Mouse (Mus musculus) forebrain, embryonic 14.5 days (tissue): ENCODE results near the gene Tspo. TPM values are rescaled to one million over a fixed set of nuclear protein-coding genes. Genes with fewer than 3 reads are reported as not detected.

Experiments used
- ATAC-seq: fragments of 200-750 bp; cut with Nextera tagmentation; 2 replicates; pipeline ENCODE4 v1.8.0; 2017; ENCODE audit warnings: mild to moderate bottlenecking, moderate library complexity
- DNase-seq: peaks from one replicate; pipeline ENCODE4 v3.0.0-alpha.2; 2015; ENCODE audit warnings: low spot score
- H3K27ac ChIP-seq: fragments of 300-500 bp; sonication (generic); 2 replicates; pipeline ENCODE4 v1.5.1; 2014; ENCODE audit warnings: low read depth, mild to moderate bottlenecking, control low read depth, low read length, moderate library complexity
- H3K27me3 ChIP-seq: fragments of 300-500 bp; sonication (generic); replicated peaks from 2 replicates; pipeline ENCODE4 v1.6.1; 2014; ENCODE audit warnings: low read length, control low read depth, mixed read lengths; ENCODE audit not compliant: control insufficient read depth, insufficient read depth
- H3K36me3 ChIP-seq: fragments of 300-500 bp; sonication (generic); 2 replicates; pipeline ENCODE4 v1.6.1; 2014; ENCODE audit warnings: low read length, control low read depth; ENCODE audit not compliant: control insufficient read depth, insufficient read depth
- H3K4me1 ChIP-seq: fragments of 300-500 bp; sonication (generic); 2 replicates; pipeline ENCODE4 v1.6.1; 2014; ENCODE audit warnings: antibody characterized with exemption, low read length, control low read depth; ENCODE audit not compliant: control insufficient read depth, insufficient read depth
- H3K4me2 ChIP-seq: fragments of 300-500 bp; sonication (generic); 2 replicates; pipeline ENCODE4 v1.6.1; 2014; ENCODE audit warnings: mild to moderate bottlenecking, control low read depth, low read length
- H3K4me3 ChIP-seq: fragments of 300-500 bp; sonication (generic); 2 replicates; pipeline ENCODE4 v1.5.1; 2014; ENCODE audit warnings: low read depth, low read length, control low read depth
- H3K9ac ChIP-seq: fragments of 300-500 bp; sonication (generic); 2 replicates; pipeline ENCODE4 v1.6.1; 2014; ENCODE audit warnings: mild to moderate bottlenecking, low read length, control low read depth, moderate library complexity
- H3K9me3 ChIP-seq: fragments of 300-500 bp; sonication (generic); replicated peaks from 2 replicates; pipeline ENCODE4 v1.6.1; 2016; ENCODE audit warnings: low read length, control low read depth, mixed read lengths; ENCODE audit not compliant: control insufficient read depth
- WGBS: fragments of 180-500 bp; shearing (Covaris S2); extraction: QIAGEN DNeasy Blood & Tissue Kit; methylation state at CpG from one replicate; pipeline ENCODE4 v1.1.7; 2014; 5-methylcytosine and 5-hydroxymethylcytosine counted together
- polyA plus RNA-seq: library from polyadenylated mRNA; unstranded; fragments of >200 nt; fragmentation: Nextera tagmentation; extraction: Ambion mirVana; gene quantifications from 2 replicates; pipeline ENCODE4 v1.2.1, GENCODE M21; 2014

The Tspo gene
- polyA plus RNA-seq, 1 experiment from 2014 or later: 18.4 TPM

DNA sequence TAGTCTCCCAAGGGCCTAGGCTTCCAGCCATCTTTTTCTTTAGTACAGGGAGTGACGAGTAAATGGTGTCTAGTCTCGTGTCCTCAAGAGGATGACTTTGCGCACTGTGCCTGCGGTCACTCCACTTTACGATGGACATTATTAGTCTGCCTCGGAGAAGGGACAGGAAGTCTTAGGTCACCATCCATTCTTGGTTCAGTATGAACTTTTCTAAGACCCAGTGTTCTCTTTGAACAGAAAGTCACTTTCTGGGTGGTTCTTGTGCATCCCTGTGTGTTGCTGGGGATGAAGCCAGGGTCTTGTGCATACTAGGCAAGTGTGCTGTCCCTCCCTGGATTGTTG is 27.5 kb upstream of the Tspo start:
- DNase-seq: no peak
- Histone ChIP-seq H3K4me3 (no peak overlapping the region), H3K4me1 (no peaks in the 10 kb centered on the region), H3K36me3 (no peaks in the 10 kb centered on the region), H3K27ac (no peak overlapping the region), H3K27me3 (no peaks in the 10 kb centered on the region), H3K4me2 (no peak overlapping the region), H3K9ac (no peak overlapping the region), H3K9me3 (no peaks in the 10 kb centered on the region)
- WGBS: 92% methylated on average over 6 of the region's 6 CpGs
- ATAC-seq: no peak

- 98% methylated on average over 2 of the region's 2 CpGs for WGBS
- no peak overlapping the region for H3K9ac ChIP-seq
- no peaks in the 10 kb centered on the region for H3K27me3 ChIP-seq
- H3K27ac ChIP-seq: no peak overlapping the region
- no peaks in the 10 kb centered on the region for H3K9me3 ChIP-seq
- no peaks in the 10 kb centered on the region for H3K4me1 ChIP-seq
- DNase-seq (no peak), ATAC-seq (no peak)
- H3K36me3 ChIP-seq: no peaks in the 10 kb centered on the region
- no peak overlapping the region for H3K4me3 ChIP-seq
- no peak overlapping the region for H3K4me2 ChIP-seq
Observed at GRCm38 (mm10) chr15:83538855-83539254, 24.5 kb upstream of the Tspo start.

DNA sequence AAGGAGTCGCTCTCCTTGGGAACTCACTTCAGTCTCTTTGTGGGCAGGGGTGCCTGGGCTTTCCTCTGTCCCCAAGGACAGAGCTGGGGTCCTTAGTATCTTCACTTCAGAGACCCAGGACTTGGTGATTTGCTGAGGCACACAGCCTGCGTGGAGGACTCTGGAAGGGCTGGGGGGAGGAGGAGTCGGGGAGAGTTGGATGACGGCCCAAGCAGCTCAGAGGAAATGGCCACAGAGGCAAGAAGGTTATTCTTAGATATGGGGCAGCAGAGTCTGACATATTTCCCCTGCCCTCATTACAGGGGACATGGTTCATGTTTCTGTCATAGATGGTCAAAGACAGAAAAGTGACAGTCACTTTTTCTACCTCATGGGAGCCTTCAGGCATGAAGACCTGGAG is 23.5 kb upstream of the Tspo start:
- Histone ChIP-seq H3K4me2 (no peak overlapping the region), H3K27ac (no peak overlapping the region), H3K27me3 (no peaks in the 10 kb centered on the region), H3K9me3 (no peaks in the 10 kb centered on the region), H3K36me3 (no peaks in the 10 kb centered on the region), H3K9ac (no peak overlapping the region), H3K4me1 (no peaks in the 10 kb centered on the region), H3K4me3 (no peak overlapping the region)
- ATAC-seq: no peak
- WGBS: 82% methylated on average over 4 of the region's 4 CpGs
- DNase-seq: no peak

GRCm38 (mm10) chr15:83541647-83542287 is 21.6 kb upstream of the Tspo start:
- Histone ChIP-seq H3K9me3 (no peaks in the 10 kb centered on the region), H3K9ac (no peak overlapping the region), H3K36me3 (peaks cover 12% of the 10 kb centered on the region), H3K27ac (no peak overlapping the region), H3K27me3 (no peaks in the 10 kb centered on the region), H3K4me2 (no peak overlapping the region), H3K4me1 (no peaks in the 10 kb centered on the region), H3K4me3 (no peak overlapping the region)
- no peak for ATAC-seq
- DNase-seq: no peak
- WGBS: 78% methylated on average over 9 of the region's 9 CpGs

GRCm38 (mm10) chr15:83546029-83546428 is 17.4 kb upstream of the Tspo start:
- H3K4me2 ChIP-seq: no peak overlapping the region
- H3K4me3 ChIP-seq: no peak overlapping the region
- H3K36me3 ChIP-seq: peaks cover 53% of the 10 kb centered on the region
- ATAC-seq (no peak), DNase-seq (no peak)
- no peak overlapping the region for H3K27ac ChIP-seq
- H3K9me3 ChIP-seq: no peaks in the 10 kb centered on the region
- WGBS: 96% methylated on average over 7 of the region's 7 CpGs
- no peaks in the 10 kb centered on the region for H3K4me1 ChIP-seq
- no peaks in the 10 kb centered on the region for H3K27me3 ChIP-seq
- H3K9ac ChIP-seq: no peak overlapping the region

- H3K36me3 ChIP-seq: peaks cover 62% of the 10 kb centered on the region
Observed at GRCm38 (mm10) chr15:83547144-83547543, 16.2 kb upstream of the Tspo start.

GRCm38 (mm10) chr15:83550137-83550536 is 13.3 kb upstream of the Tspo start:
- DNase-seq (no peak), ATAC-seq (no peak)
- H3K36me3 ChIP-seq: peaks cover 65% of the 10 kb centered on the region
- no peaks in the 10 kb centered on the region for H3K9me3 ChIP-seq
- H3K27ac ChIP-seq: no peak overlapping the region
- H3K4me2 ChIP-seq: no peak overlapping the region
- H3K27me3 ChIP-seq: no peaks in the 10 kb centered on the region
- no peak overlapping the region for H3K9ac ChIP-seq
- H3K4me3 ChIP-seq: no peak overlapping the region
- WGBS: 79% methylated on average over 2 of the region's 2 CpGs
- H3K4me1 ChIP-seq: peaks cover 4% of the 10 kb centered on the region; the same call in 1 of the 2 replicates

More at GRCm38 (mm10) chr15:83547144-83547543, 16.2 kb upstream of the Tspo start:
- DNase-seq (no peak), ATAC-seq (no peak)
- H3K4me1 ChIP-seq: no peaks in the 10 kb centered on the region
- H3K4me3 ChIP-seq: no peak overlapping the region
- 95% methylated on average over 8 of the region's 8 CpGs for WGBS
- no peaks in the 10 kb centered on the region for H3K9me3 ChIP-seq
- no peak overlapping the region for H3K27ac ChIP-seq
- no peaks in the 10 kb centered on the region for H3K27me3 ChIP-seq
- no peak overlapping the region for H3K4me2 ChIP-seq
- no peak overlapping the region for H3K9ac ChIP-seq

GRCm38 (mm10) chr15:83553831-83554230 is 9.6 kb upstream of the Tspo start:
- Histone ChIP-seq H3K36me3 (peaks cover 32% of the 10 kb centered on the region), H3K9ac (no peak overlapping the region), H3K27ac (no peak overlapping the region), H3K4me1 (peaks cover 4% of the 10 kb centered on the region; the same call in 1 of the 2 replicates), H3K4me2 (no peak overlapping the region), H3K27me3 (no peaks in the 10 kb centered on the region), H3K4me3 (no peak overlapping the region), H3K9me3 (no peaks in the 10 kb centered on the region)
- no peak for DNase-seq
- ATAC-seq: no peak

DNA sequence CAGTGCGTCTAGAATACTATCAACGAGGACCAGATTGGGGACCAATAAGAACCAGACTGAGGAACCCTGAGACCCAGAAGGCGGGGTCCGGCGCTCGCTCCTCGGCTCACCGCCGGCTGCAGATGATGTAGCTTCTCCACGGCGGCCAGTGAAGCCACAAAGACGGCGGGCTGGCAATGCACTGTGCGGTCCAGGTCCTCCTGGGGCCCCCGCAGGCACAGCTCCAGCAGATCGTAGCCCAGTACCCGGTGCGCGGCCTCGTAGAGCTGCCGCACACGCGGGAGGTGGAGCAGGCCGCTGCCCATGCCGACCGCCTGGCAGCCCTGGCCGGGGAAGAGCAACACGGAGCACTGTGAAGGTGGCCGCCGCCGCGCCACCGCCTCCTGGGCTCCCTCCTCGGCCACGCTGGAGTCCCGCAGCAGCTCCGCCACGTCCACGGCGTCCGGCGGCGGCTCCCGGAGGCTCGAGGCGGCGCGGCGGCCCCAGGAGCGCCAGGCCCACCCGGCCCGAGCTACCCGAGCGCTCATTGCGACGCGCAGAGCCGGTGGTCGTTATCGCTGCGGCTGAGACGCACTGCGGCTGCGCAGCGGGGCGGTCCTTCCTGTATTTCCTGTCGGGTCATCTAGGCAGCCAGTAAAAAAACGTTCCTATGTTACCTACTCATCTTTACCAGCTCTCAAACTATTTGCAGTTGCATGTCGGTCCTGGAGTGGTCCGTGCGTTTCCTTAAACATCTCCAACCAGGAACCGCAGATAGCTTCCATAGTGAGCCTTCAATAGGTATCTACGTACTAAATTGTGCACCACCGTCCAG is 8.0 kb upstream of the Tspo start:
- WGBS: 1% methylated on average over 65 of the region's 74 CpGs
- ATAC-seq (peak; percentile 96), DNase-seq (peak; percentile 96)
- Histone ChIP-seq H3K9me3 (no peaks in the 10 kb centered on the region), H3K36me3 (peaks cover 19% of the 10 kb centered on the region), H3K4me1 (peaks cover 4% of the 10 kb centered on the region; the same call in 1 of the 2 replicates), H3K4me2 (peak overlapping the region; percentile 75), H3K9ac (peak overlapping the region; percentile 97), H3K27me3 (no peaks in the 10 kb centered on the region), H3K27ac (peak overlapping the region; percentile 89), H3K4me3 (peak overlapping the region; percentile 86)
